Mouse (Mus musculus) forebrain, postnatal 0 days (tissue): ENCODE data around the gene Tpsg1. TPM values are rescaled to one million over a fixed set of nuclear protein-coding genes. Genes with fewer than 3 reads are reported as not detected.

Experiments
- ATAC-seq: fragments of 200-750 bp; cut with Nextera tagmentation; 2 replicates; pipeline ENCODE4 v1.8.0; 2017; ENCODE audit warnings: mild to moderate bottlenecking, moderate library complexity
- DNase-seq: peaks from one replicate; pipeline ENCODE4 v3.0.0-alpha.2; 2015
- H3K27ac ChIP-seq: fragments of 300-500 bp; sonication (generic); 2 replicates; pipeline ENCODE4 v1.5.1; 2014; ENCODE audit warnings: low read depth, mild to moderate bottlenecking, antibody characterized with exemption, low read length, moderate library complexity, mixed read lengths
- H3K27me3 ChIP-seq: fragments of 300-500 bp; sonication (generic); 2 replicates; pipeline ENCODE4 v1.6.1; 2014; ENCODE audit warnings: mild to moderate bottlenecking, low read length, mixed read lengths; ENCODE audit not compliant: insufficient read depth
- H3K36me3 ChIP-seq: fragments of 300-500 bp; sonication (generic); 2 replicates; pipeline ENCODE4 v1.6.1; 2014; ENCODE audit warnings: mild to moderate bottlenecking, moderate library complexity; ENCODE audit not compliant: insufficient read depth
- H3K4me1 ChIP-seq: fragments of 300-500 bp; sonication (generic); 2 replicates; pipeline ENCODE4 v1.6.1; 2014; ENCODE audit warnings: antibody characterized with exemption; ENCODE audit not compliant: insufficient read depth
- H3K4me2 ChIP-seq: fragments of 300-500 bp; sonication (generic); 2 replicates; pipeline ENCODE4 v1.6.1; 2014; ENCODE audit warnings: low read depth, mild to moderate bottlenecking, moderate library complexity
- H3K4me3 ChIP-seq: fragments of 300-500 bp; sonication (generic); 2 replicates; pipeline ENCODE4 v1.5.1; 2014; ENCODE audit warnings: low read depth, low read length, mixed read lengths
- H3K9ac ChIP-seq: fragments of 300-500 bp; sonication (generic); 2 replicates; pipeline ENCODE4 v1.6.1; 2014; ENCODE audit warnings: mild to moderate bottlenecking
- H3K9me3 ChIP-seq: fragments of 300-500 bp; sonication (generic); 2 replicates; pipeline ENCODE4 v1.6.1; 2016; ENCODE audit warnings: low read length
- CTCF ChIP-seq: sonication (generic); IDR thresholded peaks from 2 replicates; pipeline ENCODE4 v1.5.1; 2016; ENCODE audit warnings: antibody characterized with exemption, control low read depth, low read depth
- WGBS: fragments of 180-500 bp; shearing (Covaris S2); extraction: QIAGEN DNeasy Blood & Tissue Kit; methylation state at CpG from one replicate; pipeline ENCODE4 v1.1.7; 2014; 5-methylcytosine and 5-hydroxymethylcytosine counted together
- polyA plus RNA-seq: library from polyadenylated mRNA; unstranded; fragments of >200 nt; fragmentation: Nextera tagmentation; extraction: Ambion mirVana; gene quantifications from 2 replicates; pipeline ENCODE4 v1.2.1, GENCODE M21; 2015
- total RNA-seq: library from RNA; depleted of rRNA; stranded (reverse); fragments of >200 nt; gene quantifications from 2 replicates; pipeline ENCODE4 v1.2.3, GENCODE M21; 2014

The Tpsg1 gene
- total and polyA plus RNA-seq, 2 experiments from 2014 or later: 0.92 TPM; not detected in 1

GRCm38 (mm10) chr17:25406011-25406441 lies 37.0 kb downstream of the Tpsg1 start:
- 4% methylated on average over 6 of the region's 6 CpGs for WGBS
- Histone ChIP-seq H3K4me3 (no peak overlapping the region), H3K4me1 (peaks cover 41% of the 10 kb centered on the region), H3K27me3 (no peaks in the 10 kb centered on the region), H3K9ac (no peak overlapping the region), H3K36me3 (peaks cover 2% of the 10 kb centered on the region; the same call in 1 of the 2 replicates), H3K9me3 (no peaks in the 10 kb centered on the region), H3K27ac (no peak overlapping the region), H3K4me2 (no peak overlapping the region)
- DNase-seq: peak; percentile 69
- peak; percentile 65 for TF ChIP-seq CTCF
- ATAC-seq: peak; percentile 81

- Histone ChIP-seq H3K9me3 (no peaks in the 10 kb centered on the region), H3K4me1 (peaks cover 44% of the 10 kb centered on the region), H3K9ac (0 out of 2 replicates have a peak overlapping the region, but pooled peaks have one; percentile 0), H3K4me2 (no peak overlapping the region), H3K27ac (no peak overlapping the region), H3K36me3 (no peaks in the 10 kb centered on the region), H3K27me3 (no peaks in the 10 kb centered on the region), H3K4me3 (no peak overlapping the region)
- TF ChIP-seq CTCF: no peak
- peak; percentile 25; the same call in 1 of the 2 replicates for ATAC-seq
- 56% methylated on average over 4 of the region's 4 CpGs for WGBS
- DNase-seq: no peak
These were observed 38.3 kb downstream of the Tpsg1 start for GRCm38 (mm10) chr17:25407352-25407751.

GRCm38 (mm10) chr17:25408302-25408999 lies 39.4 kb downstream of the Tpsg1 start:
- Histone ChIP-seq H3K27me3 (no peaks in the 10 kb centered on the region), H3K4me2 (no peak overlapping the region), H3K27ac (no peak overlapping the region), H3K9me3 (no peaks in the 10 kb centered on the region), H3K4me1 (peaks cover 44% of the 10 kb centered on the region), H3K4me3 (no peak overlapping the region), H3K36me3 (no peaks in the 10 kb centered on the region), H3K9ac (no peak overlapping the region)
- ATAC-seq (no peak), DNase-seq (no peak)
- 83% methylated on average over 7 of the region's 7 CpGs for WGBS
- no peak for TF ChIP-seq CTCF

GRCm38 (mm10) chr17:25409621-25410020 lies 40.5 kb downstream of the Tpsg1 start:
- Histone ChIP-seq H3K27me3 (no peaks in the 10 kb centered on the region), H3K27ac (0 out of 2 replicates have a peak overlapping the region, but pooled peaks have one; percentile 15), H3K36me3 (no peaks in the 10 kb centered on the region), H3K4me3 (no peak overlapping the region), H3K4me2 (no peak overlapping the region), H3K9me3 (no peaks in the 10 kb centered on the region), H3K9ac (no peak overlapping the region), H3K4me1 (peaks cover 39% of the 10 kb centered on the region)
- TF ChIP-seq CTCF: no peak
- DNase-seq (no peak), ATAC-seq (no peak)
- WGBS: 33% methylated on average over 7 of the region's 7 CpGs

GRCm38 (mm10) chr17:25410180-25410579 lies 41.1 kb downstream of the Tpsg1 start:
- 75% methylated on average over 6 of the region's 6 CpGs for WGBS
- H3K4me2 ChIP-seq: no peak overlapping the region
- H3K4me1 ChIP-seq: peaks cover 34% of the 10 kb centered on the region
- TF ChIP-seq CTCF: no peak
- H3K27me3 ChIP-seq: no peaks in the 10 kb centered on the region
- DNase-seq (no peak), ATAC-seq (no peak)
- H3K9me3 ChIP-seq: no peaks in the 10 kb centered on the region
- no peak overlapping the region for H3K4me3 ChIP-seq
- no peak overlapping the region for H3K9ac ChIP-seq
- 0 out of 2 replicates have a peak overlapping the region, but pooled peaks have one; percentile 15 for H3K27ac ChIP-seq
- H3K36me3 ChIP-seq: no peaks in the 10 kb centered on the region

- TF ChIP-seq CTCF: no peak
These were observed 41.7 kb downstream of the Tpsg1 start for GRCm38 (mm10) chr17:25410786-25411185.

GRCm38 (mm10) chr17:25411251-25411650 lies 42.2 kb downstream of the Tpsg1 start:
- H3K4me3 ChIP-seq: no peak overlapping the region
- 58% methylated on average over 4 of the region's 4 CpGs for WGBS
- H3K9ac ChIP-seq: no peak overlapping the region
- TF ChIP-seq CTCF: no peak
- H3K9me3 ChIP-seq: no peaks in the 10 kb centered on the region
- ATAC-seq (no peak), DNase-seq (no peak)
- H3K4me1 ChIP-seq: peaks cover 27% of the 10 kb centered on the region
- no peak overlapping the region for H3K4me2 ChIP-seq
- H3K27me3 ChIP-seq: no peaks in the 10 kb centered on the region
- no peak overlapping the region for H3K27ac ChIP-seq
- no peaks in the 10 kb centered on the region for H3K36me3 ChIP-seq

More at GRCm38 (mm10) chr17:25410786-25411185, 41.7 kb downstream of the Tpsg1 start:
- Histone ChIP-seq H3K9ac (no peak overlapping the region), H3K4me2 (no peak overlapping the region), H3K9me3 (no peaks in the 10 kb centered on the region), H3K27me3 (no peaks in the 10 kb centered on the region), H3K4me1 (peaks cover 31% of the 10 kb centered on the region), H3K4me3 (no peak overlapping the region), H3K27ac (no peak overlapping the region), H3K36me3 (no peaks in the 10 kb centered on the region)
- ATAC-seq (no peak), DNase-seq (no peak)
- 18% methylated on average over 7 of the region's 7 CpGs for WGBS
